Mouse (Mus musculus) gonadal fat pad, adult 2 months (tissue): ENCODE data around the gene Hectd4. TPM values are rescaled to one million over a fixed set of nuclear protein-coding genes. Genes with fewer than 3 reads are reported as not detected.
"Not testable (repeated sequence)": the region's sequence is repeated elsewhere in the genome, so short reads cannot be mapped to it uniquely, and the experiment has no call there.

ENCODE experiments used
- DNase-seq: peaks from one replicate; pipeline ENCODE4 v3.0.0-alpha.2; 2012; ENCODE audit warnings: low read depth
- polyA plus RNA-seq: library from polyadenylated mRNA; depleted of rRNA; stranded (reverse); fragments of >200 nt; gene quantifications from 2 replicates; pipeline ENCODE4 v1.2.3, GENCODE M21; 2012

Gene Hectd4
- polyA plus RNA-seq, 1 experiment = 13.0 TPM

DNA sequence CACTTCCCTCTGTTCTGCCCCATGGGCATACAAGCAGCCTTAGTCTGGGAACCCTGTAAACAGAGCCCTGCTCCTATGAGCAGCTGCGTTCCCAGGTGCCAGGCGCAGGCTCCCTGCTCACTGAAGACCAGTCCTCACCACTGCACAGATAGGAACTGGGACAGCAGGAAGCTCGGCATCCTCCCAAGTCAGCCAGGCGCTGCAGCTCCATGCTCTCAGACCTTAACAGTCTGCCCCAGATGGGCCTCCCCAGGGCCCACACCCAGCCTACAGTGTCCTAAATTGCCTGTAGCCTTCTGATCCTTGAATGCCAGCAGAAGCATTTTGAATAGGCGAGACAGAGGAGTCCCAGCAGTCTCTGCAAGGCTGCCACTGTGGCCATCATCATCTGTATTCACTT is 141.7 kb downstream of the Hectd4 start:
- no peak for DNase-seq

DNA sequence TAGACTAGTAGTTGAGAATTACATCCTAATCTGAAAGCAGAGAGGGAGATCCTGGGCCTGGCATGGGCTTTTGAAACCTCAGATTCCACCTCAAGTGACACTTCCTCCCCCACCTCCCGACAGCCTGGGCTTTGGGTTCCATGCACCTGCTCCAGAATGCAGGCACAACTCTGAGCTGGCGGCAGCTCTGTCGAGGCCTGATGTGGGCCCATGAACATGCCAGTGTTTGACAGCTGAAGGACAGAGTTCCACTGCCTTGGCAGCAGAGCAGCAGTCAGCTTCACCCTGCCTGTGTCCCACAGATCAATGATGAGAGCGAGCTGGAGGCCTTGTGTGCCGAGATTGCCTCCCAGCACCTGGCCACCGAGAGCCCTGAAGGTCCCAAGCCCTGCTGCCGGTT is 143.4 kb downstream of the Hectd4 start:
- no peak for DNase-seq

DNA sequence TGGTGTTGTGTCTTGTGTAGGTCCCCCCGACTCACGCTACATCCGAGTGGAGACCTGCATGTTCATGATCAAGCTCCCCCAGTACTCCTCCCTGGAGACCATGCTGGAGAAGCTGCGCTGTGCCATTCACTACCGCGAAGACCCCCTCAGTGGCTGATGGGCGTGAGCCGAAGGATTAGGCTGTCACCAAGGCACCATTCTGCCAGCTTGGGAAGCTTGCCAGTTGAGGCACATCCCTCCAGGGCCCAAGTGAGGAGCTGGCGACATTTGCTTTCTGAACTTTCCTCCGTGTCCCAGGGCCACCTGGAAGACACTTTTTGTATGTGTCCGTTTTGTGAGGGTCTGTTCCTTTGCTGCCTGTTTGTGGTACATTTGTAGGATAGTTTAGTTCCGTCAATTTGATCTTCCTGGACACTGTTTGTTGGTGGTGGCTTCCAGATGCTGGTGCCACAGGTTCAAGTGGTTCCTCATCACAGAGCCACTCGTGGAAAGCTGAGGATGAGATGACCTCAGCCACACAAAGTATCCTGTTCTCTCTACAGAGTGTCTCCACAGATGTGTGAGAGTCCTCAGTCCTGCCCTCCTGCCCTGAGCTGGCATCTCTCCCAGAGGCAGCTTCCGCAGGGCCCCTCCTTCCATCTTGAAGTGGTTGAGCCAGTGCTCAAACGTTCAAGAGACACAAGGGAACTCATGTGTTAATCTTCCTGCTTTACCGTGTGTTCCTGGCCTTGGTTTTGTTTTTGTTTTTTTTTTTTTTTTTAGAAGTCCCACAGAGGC is 146.6 kb downstream of the Hectd4 start:
- no peak for DNase-seq

DNA sequence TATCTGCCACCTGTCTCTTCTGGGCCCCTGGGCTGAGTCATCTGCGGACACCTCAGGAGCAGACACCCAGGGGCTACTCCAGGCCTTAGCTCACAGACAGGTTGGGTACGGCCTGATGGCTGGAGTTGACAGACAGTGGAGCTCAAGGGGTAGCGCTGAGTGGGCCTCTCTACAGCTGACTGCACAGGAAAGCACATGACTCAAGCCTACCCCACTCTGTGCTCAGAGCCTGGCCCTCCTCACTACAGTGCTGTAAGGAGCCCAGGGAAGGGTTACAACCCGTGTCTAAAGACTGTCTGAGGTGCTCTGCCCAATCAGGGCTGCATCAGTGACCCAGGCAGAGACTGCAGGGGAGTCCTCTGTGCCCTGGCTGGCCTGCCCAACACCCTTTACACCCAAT is 147.2 kb downstream of the Hectd4 start:
- no peak for DNase-seq

DNA sequence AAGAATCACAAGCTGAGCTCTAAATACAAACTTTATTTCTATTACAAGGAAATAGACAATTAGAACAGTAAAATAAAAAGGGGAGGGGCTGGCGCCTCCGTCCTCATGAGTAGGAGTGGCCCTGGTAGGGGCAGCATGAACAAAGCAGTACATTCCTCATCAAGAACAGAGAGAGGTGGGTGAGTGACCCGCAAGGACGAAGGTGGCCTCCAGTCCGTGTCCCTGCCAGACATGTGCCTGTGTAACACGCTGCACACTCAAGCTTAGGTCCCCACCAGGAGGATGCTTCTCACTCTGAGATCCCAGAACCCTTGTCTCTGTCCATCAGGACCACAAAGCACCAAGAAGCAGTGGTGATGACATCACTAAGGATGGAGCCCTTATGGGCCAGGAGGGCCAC is 151.7 kb downstream of the Hectd4 start:
- DNase-seq = no peak

DNA sequence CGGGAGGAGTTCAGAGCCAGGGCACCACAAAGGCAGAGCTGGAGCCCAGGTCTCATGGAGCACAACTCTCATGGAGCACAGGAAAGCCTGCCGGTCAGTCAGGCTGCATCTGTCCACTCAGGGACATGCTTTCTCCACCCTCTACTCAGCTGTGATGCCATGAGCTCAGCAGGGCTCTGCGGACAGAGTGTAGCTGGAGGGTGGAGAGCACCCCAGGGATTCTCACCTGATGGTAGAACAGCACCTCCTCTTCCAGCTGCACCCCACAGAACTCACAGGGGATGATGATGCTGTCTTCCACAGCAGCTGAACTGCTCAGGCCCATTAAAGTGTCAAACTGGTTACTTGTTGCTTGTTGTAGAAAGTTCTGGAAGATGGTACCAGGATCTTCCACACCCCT is 154.8 kb downstream of the Hectd4 start:
- DNase-seq = no peak

DNA sequence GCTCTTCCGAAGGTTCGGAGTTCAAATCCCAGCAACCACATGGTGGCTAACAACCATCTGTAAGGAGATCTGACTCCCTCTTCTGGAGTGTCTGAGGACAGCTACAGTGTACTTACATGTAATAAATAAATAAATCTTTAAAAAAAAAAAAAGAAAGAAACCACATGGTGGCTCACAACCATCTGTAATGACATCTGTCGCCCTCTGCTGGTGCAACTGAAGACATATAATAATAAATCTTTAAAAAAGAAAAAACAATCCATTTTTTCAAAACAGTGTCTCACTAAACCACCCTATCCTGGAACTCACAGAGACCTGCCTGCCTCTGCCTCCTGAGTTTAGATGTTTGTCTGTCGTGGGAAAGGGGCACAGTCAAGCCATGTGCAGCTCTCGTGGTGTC is 157.0 kb downstream of the Hectd4 start:
- not testable (repeated sequence) for DNase-seq

DNA sequence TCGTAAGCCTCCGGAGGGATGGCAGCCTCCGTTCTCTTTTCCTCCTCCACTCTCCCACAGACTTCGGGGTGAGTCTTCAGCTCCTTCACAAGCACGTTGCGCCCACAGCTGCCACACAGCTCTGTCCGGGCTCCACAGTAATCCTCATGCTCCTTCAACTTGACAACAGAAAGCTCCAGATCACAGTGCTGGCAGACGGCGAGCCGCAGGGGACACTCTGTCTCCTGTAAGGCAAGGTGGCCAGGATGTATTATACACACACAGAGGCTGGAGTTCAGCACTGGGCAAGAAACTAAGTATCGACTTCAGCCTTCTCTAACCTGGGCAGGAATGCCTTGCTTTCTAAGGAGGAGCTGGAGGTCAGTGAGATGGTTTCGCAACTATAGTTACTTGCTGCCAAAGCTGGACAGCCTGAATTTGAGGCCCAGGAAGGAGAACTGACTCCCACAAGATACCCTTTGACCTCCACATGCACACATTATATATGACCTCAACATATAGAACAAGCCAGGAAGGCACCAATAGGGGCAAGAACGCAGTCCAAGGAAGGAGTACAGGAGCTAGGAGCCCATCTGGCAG is 158.7 kb downstream of the Hectd4 start:
- no peak for DNase-seq

DNA sequence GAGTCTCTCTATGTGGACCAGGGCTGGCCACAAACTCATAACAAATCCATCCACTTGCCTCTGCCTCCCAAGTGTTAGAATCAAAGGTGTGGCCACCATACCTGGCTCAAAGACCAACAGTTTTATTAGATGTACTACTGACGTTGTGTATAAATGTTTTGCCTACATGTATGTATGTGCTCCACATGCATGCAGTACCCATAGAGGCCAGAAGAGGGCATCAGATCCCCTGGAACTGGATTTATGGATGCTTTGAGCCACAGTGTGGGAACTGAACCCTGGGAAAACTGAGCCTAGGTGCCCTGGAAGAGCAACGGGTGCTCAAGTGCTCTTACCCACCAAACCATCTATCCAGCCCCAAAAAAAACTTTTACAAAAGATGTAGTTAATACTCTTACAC is 160.7 kb downstream of the Hectd4 start:
- no peak for DNase-seq

DNA sequence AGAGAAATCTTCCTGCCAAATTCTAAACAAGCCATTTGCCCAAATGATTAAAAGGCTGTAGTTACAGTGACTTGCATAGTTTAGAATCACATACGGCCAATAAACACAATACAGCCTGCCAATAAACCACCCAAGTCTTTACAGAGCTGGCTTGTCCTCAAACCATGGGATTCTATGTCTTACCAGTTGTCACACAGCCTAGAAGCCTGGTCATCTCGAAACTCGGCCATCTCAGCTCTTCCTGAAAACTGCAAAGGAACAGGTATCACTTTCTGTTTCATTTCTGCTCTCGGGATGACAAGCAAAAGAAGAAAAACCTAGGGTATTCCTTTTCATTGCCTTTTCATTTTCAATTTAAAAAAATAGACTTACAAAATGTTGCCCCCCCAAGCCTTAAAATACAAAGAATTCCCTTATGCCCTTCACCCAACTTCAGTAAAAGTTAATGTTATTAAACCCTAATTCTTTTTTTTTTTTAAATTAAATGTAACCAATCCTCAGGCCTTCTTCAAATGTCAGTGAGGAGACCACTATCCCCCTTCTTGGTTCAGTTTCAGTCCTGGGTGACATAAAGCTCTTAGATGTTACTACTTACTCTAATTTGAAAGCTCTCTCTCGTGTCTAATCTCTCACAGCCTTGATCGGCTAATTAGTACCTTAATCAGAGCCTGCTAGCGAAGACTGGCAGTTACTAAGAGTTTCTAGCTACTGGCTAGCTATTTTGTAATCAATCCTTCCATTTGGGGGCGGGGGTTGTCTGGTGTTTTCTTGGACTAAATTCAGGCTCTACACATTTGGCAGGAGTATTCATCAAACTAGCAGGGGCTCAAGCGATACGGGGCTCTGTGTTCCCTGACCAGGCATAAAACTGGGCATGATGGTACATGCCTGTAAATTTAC is 164.1 kb downstream of the Hectd4 start:
- no peak for DNase-seq

DNA sequence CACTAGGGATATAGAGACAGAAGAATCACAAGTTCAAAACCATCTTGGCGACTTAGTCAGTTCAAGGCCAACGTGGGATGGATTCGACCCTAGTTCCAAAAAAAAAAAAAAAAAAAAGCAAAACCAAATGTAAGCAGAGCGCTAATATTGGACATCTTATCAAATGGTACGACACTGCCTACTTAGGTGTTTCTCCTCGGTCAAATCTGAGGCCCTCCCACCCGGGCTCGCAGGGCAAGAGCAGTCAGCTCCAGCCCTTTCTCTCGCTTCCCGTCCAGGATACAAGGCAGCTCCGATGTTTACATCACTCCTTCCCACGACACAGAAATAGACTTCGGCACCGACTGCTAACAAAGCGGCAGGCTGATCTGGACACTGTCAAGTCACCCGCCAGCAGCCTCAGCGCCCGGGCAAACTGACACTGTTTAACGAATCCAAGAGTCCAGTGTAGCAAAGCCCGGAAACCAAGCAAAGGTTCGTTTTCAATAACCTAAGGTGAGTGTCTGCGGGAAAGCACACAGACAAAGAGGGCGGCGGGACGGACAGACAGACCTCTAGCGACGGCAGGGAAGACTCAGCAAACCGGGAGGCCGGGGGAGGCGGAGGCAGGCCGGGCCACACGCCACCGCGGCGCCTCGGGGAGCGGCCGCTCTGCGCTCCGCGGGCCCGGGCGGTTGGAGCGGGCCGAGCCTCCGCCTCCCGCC is 164.9 kb downstream of the Hectd4 start:
- no peak for DNase-seq

DNA sequence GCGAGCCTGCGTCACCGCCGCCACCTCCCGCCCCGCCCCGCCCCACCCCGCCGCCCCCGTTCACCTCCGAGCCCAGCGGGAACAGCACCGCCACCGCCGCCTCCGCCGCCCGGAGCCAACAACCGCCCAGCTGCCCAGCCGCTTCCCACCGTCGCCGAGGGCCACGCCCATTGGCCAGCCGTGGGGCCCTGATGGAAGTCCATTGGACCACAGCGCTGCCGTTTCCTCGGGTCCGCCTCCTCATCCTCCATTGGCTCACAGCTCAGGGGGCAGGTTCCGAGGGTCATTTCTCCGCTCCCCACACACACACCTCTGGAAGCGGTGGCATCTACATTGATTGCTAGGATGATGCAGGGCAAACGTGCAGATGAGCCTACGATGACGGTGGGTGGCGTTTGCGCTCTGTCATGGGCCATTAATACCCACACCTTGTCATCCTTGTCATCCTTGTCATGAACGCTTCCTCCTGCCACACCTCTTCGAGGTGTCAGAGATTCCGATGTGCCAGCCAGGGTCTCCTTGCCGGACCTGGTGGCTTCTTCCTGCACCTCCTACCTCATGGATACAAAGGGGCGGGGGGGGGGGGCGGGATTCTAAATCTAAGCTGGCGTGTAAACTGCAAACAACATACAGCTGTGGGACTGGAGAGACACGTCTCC is 165.6 kb downstream of the Hectd4 start, which contains the start of gene Trafd1:
Gene Trafd1 (minus strand): TSS at position 172 of the 659 bp plus-strand sequence.
- no peak for DNase-seq

DNA sequence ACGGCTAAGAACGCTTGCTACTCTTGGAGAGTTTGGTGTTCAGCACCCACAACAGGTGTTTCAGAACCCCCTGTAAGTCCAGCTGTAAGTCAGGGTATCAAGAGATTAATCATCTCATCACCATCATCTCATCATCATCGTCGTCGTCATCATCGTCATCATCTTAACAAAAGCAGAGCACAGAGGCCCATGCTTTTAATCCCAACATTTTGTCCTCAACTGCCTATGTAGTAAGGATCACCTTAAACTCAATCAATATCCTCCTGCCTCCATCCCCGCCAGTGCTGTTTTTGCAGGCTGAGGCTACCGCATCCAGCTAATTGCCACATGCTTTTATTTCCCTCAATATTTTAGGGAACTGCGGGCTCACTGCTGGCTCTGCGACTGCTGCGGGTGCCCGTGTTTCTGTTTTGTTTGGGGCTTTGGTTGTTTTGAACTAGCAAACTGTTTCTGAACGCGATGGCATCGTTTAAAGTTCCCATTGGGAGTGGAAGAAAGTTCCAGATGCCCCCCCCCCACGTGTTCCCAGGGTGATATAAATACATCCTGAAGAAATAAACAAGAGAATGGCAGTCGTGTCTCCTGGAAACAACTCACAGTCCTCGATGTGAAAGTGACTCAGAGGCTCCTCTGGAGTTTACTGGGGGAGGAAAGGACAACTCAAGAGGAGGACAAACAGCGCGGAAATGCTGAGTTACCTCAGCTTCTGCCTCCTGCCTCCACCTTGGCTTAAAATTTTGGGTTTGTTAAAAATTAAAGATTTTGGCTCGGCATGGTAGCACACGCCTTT is 166.3 kb downstream of the Hectd4 start:
- DNase-seq = no peak

DNA sequence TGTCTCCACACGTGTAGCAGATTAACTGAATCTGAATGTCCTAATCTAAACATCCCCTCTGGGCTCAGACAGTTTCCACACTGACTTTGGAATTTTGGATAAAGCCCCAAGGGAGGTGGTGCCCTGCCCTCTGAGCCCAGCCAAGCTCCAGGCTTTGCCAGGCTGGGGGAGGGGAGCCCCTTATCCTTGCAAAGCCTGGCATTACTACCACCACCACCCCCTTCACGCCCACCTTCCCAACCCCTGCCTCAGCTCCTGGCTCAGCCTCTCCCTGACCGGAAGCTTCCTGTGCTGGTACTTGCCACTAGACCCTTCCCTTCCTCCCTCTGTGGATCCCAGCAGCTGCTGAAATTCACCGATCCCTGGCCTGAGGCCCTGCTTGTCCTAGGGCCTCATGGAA is 167.1 kb downstream of the Hectd4 start:
- DNase-seq = no peak

DNA sequence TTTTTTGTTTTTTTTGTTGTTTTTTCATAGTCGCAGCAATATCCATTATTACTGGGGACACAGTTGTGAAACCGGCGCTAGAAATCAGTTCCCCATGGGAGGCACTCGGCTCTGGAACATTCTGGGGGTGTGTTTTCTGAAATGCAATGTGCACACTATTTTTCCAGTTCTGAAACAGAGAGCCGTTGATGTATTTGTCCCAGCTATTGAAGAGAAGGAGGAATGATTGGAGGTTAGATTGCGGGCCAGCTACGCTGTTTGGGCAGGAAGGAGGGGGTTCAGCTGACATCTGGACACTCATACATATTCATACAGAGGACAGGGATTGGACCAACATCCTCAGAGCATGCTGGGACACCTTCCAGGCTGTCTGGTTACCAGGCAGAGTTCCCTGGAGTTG is 169.1 kb downstream of the Hectd4 start:
- DNase-seq = no peak

DNA sequence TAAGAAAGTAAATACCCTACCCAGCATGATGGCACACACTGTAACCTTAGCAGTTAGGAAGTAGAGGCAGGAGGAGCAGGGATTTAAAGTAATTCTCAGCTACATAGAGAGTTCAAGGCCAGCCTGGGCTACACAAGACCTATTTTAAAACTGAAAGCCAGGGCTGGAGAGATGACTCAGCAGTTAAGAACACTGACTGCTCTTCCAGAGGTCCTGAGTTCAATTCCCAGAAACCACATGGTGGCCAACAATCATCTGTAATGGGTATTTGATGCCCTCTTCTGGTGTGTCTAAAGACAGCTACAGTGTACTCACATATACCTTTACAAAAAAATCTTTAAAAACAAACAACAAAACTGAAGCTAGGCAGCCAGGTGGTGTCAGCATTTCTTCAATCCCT is 169.7 kb downstream of the Hectd4 start:
- no peak for DNase-seq

DNA sequence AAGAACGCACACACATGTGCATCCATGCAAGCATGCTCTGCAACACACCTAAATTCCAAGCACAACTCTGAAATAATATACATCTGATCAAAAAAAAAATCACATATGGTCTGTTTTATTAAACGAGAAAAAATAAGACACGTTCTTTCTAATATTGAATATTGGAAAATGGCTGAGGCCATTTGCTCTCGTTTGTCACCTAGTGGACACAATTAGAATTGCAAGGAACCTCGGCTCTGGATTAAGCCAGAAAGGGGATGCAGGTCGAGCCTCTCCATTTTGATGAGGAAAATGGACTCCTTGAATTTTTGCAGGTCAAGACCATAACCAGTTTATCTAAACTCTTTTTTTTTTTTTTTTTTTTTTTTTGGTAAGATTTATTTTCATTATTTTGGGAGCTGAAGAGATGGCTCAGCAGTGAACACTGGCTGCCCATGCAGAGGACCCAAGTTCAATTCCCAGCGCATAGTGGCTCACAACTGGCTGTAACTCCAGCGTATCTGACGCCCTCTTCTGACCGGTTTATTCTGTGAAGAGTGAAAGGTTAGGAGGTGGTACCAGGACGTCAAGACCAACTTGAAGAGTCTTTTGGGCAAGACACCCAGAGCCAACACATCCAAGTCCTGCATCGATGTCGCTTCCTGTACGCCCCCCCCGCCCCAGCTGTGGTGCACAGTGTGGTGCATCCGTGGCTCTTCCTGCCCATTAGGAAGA is 172.8 kb downstream of the Hectd4 start:
- DNase-seq = no peak

DNA sequence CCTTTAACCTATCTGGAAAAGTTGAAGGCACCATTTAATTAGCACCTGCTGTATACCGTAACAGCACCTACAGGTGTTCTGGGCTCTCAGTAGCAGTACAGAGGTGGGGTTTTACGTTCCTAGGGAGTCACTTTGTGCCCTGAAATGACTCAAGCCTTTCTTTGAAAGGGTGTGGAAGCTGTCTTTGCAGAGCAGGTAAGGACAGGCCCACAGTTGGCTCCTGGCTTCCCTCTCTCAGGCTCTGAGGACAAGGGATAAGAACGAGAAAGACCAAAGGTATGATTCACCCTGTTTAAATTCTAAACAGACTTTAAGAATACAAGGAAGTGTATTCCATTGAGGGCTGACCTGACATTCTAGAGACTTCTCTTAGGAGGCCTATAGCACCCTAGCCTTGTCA is 173.4 kb downstream of the Hectd4 start:
- DNase-seq = no peak

DNA sequence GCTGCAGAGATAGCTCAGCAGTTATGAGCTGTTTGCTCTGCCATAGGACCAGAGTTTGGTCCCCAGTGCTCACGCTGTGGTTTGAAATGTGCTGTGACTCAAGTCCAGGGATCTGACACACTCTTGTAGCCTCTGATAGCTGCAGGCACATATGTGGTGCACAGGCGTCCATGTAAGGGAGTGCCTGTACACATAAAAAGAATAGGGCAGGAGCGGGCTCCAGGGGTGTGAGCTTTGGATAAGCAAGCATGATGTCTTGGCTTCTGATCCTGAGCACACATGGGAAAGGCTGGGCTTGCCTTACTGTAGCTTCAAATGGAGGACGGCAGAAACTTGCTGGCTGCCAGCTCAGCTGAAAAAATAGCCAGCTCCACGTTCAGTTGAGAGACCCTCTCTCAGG is 175.6 kb downstream of the Hectd4 start:
- no peak for DNase-seq
